Mouse (Mus musculus): ENCODE results near the gene Opcml.

Gene Opcml

GRCm38 (mm10) chr9:27790725-27791638 is at the start of gene Opcml:
Opcml (plus strand) TSS chr9:27790775.
- peak; percentile 8 for DNase-seq (ENCODE audit: low read depth, low spot score)

GRCm38 (mm10) chr9:27758709-27759108 is 31.9 kb upstream of the Opcml start:
- DNase-seq (ENCODE audit: low read depth, low spot score), result no peak

- DNase-seq (ENCODE audit: low read depth, low spot score), result no peak
Measured at GRCm38 (mm10) chr9:27761196-27761595, 29.4 kb upstream of the Opcml start.

- DNase-seq (ENCODE audit: low read depth, low spot score), result no peak
Measured at GRCm38 (mm10) chr9:27766446-27766845, 24.1 kb upstream of the Opcml start.

GRCm38 (mm10) chr9:27767196-27767900 is 23.2 kb upstream of the Opcml start:
- DNase-seq (ENCODE audit: low read depth, low spot score), result no peak

- no peak for DNase-seq (ENCODE audit: low read depth, low spot score)
Measured at GRCm38 (mm10) chr9:27768788-27769187, 21.8 kb upstream of the Opcml start.

- DNase-seq (ENCODE audit: low read depth, low spot score), result no peak
Measured at GRCm38 (mm10) chr9:27781291-27781993, 9.1 kb upstream of the Opcml start.

GRCm38 (mm10) chr9:27781994-27782337 is 8.6 kb upstream of the Opcml start:
- DNase-seq (ENCODE audit: low read depth, low spot score), result no peak

- DNase-seq (ENCODE audit: low read depth, low spot score), result no peak
Measured at GRCm38 (mm10) chr9:27791639-27791966, 1.0 kb downstream of the Opcml start.

GRCm38 (mm10) chr9:27792226-27792625 is 1.7 kb downstream of the Opcml start:
- DNase-seq (ENCODE audit: low read depth, low spot score), result no peak

GRCm38 (mm10) chr9:27792994-27793393 is 2.4 kb downstream of the Opcml start:
- DNase-seq (ENCODE audit: low read depth, low spot score), result no peak

- DNase-seq (ENCODE audit: low read depth, low spot score), result no peak
Measured at GRCm38 (mm10) chr9:27796535-27796934, 6.0 kb downstream of the Opcml start.

GRCm38 (mm10) chr9:27800992-27801391 is 10.4 kb downstream of the Opcml start:
- DNase-seq (ENCODE audit: low read depth, low spot score), result no peak

- DNase-seq (ENCODE audit: low read depth, low spot score), result no peak
Measured at GRCm38 (mm10) chr9:27801807-27802206, 11.2 kb downstream of the Opcml start.

- DNase-seq (ENCODE audit: low read depth, low spot score), result no peak
Measured at GRCm38 (mm10) chr9:27802379-27802778, 11.8 kb downstream of the Opcml start.

- DNase-seq (ENCODE audit: low read depth, low spot score), result no peak
Measured at GRCm38 (mm10) chr9:27804461-27804860, 13.9 kb downstream of the Opcml start.

- DNase-seq (ENCODE audit: low read depth, low spot score), result no peak
Measured at GRCm38 (mm10) chr9:27809741-27810140, 19.2 kb downstream of the Opcml start.

GRCm38 (mm10) chr9:27813207-27813790 is 22.7 kb downstream of the Opcml start:
- no peak for DNase-seq (ENCODE audit: low read depth, low spot score)

GRCm38 (mm10) chr9:27814161-27814560 is 23.6 kb downstream of the Opcml start:
- DNase-seq (ENCODE audit: low read depth, low spot score), result no peak

- DNase-seq (ENCODE audit: low read depth, low spot score), result no peak
Measured at GRCm38 (mm10) chr9:27821197-27821596, 30.6 kb downstream of the Opcml start.

- DNase-seq (ENCODE audit: low read depth, low spot score), result no peak
Measured at GRCm38 (mm10) chr9:27822681-27823080, 32.1 kb downstream of the Opcml start.

GRCm38 (mm10) chr9:27824424-27824823 is 33.8 kb downstream of the Opcml start:
- no peak for DNase-seq (ENCODE audit: low read depth, low spot score)

All from retina, adult 2 months (tissue).